Mouse (Mus musculus): ENCODE data around the gene Etl4.

DNA sequence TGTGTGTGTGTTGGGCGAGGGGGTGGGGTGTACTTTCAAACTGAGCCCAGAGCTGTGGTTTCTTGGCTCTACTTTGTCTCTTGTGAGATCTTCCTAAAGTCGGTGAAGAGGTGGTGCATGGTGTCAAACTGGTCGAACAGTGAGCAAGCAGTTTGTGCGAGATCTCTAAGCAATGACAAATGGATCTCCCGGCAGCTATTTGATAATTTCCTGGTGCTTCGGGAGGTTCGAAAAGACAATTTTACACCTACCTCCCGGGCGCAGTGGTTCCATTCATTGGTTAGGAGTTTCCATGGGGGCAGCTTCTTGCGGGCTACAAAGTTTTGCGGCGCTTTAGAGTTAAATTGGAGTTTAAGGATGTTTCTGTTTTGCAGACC, 610.5 kb downstream of the Etl4 start:
- TF ChIP-seq CTCF (IDR thresholded peaks at IDR 0.05; ENCODE audit: insufficient read depth, low read length): no peak
- TF ChIP-seq POLR2A (IDR thresholded peaks at IDR 0.05; ENCODE audit: borderline replicate concordance, extremely low read depth, low read depth, low read length): no peak

All from lung, adult 2 months (tissue).